Mouse (Mus musculus) kidney, adult 2 months (tissue): ENCODE measurements around the gene Kcnq2. TPM values are rescaled to one million over a fixed set of nuclear protein-coding genes. Genes with fewer than 3 reads are reported as not detected.

ENCODE experiments used
- DNase-seq: peaks from one replicate; pipeline ENCODE4 v3.0.0; 2021
- H3K27ac ChIP-seq: fragments of 200-500 bp; 2 replicates; pipeline ENCODE4 v1.5.1; 2012; ENCODE audit warnings: low read depth, low read length, control low read depth, inconsistent platforms; ENCODE audit not compliant: insufficient read depth
- H3K27me3 ChIP-seq: fragments of 200-500 bp; replicated peaks from 2 replicates; pipeline ENCODE4 v1.6.1; 2012; ENCODE audit warnings: mild to moderate bottlenecking, moderate library complexity, low read length, inconsistent platforms; ENCODE audit not compliant: control insufficient read depth, insufficient read depth
- H3K36me3 ChIP-seq: fragments of 200-500 bp; 2 replicates; pipeline ENCODE4 v1.6.1; 2012; ENCODE audit warnings: mild to moderate bottlenecking, moderate library complexity, low read length, inconsistent platforms; ENCODE audit not compliant: control insufficient read depth, insufficient read depth
- H3K4me1 ChIP-seq: fragments of 200-500 bp; 2 replicates; pipeline ENCODE4 v1.6.1; 2011; ENCODE audit warnings: low read length; ENCODE audit not compliant: control insufficient read depth, insufficient read depth
- H3K4me3 ChIP-seq: fragments of 200-500 bp; 2 replicates; pipeline ENCODE4 v1.5.1; 2011; ENCODE audit warnings: mild to moderate bottlenecking, low read depth, low read length, control low read depth; ENCODE audit not compliant: insufficient read depth
- CTCF ChIP-seq: fragments of 200-500 bp; conservative IDR thresholded peaks from 2 replicates; pipeline ENCODE4 v1.5.1; 2011; ENCODE audit warnings: low read depth, mild to moderate bottlenecking, control low read depth, low read length, moderate library complexity, mixed read lengths; ENCODE audit not compliant: insufficient read depth, insufficient read length
- POLR2A ChIP-seq: fragments of 200-500 bp; IDR thresholded peaks from one replicate; pipeline ENCODE4 v1.6.1; 2011; ENCODE audit warnings: low read depth, low read length, control low read depth
- whole genome bisulfite sequencing: fragments of 180-500 bp; shearing (Covaris S2); methylation state at CpG from one replicate; pipeline ENCODE4 v1.1.7; 2018; 5-methylcytosine and 5-hydroxymethylcytosine counted together
- polyA plus RNA-seq: library from polyadenylated mRNA; depleted of rRNA; stranded (reverse); fragments of >200 nt; gene quantifications from 2 replicates; pipeline ENCODE4 v1.2.3, GENCODE M21; 2012

Gene Kcnq2
- polyA plus RNA-seq, 1 experiment: 0.31 TPM

GRCm38 (mm10) chr2:181159091-181159514 lies 24.0 kb upstream of the Kcnq2 start:
- Histone ChIP-seq H3K36me3 (no peaks in the 10 kb centered on the region), H3K4me3 (no peak overlapping the region), H3K4me1 (no peaks in the 10 kb centered on the region), H3K27ac (no peak overlapping the region), H3K27me3 (no peaks in the 10 kb centered on the region)
- DNase-seq: no peak
- TF ChIP-seq POLR2A: no peak
- no peak for TF ChIP-seq CTCF
- WGBS: 47% methylated on average over 7 of the region's 7 CpGs

GRCm38 (mm10) chr2:181158471-181158870 lies 23.4 kb upstream of the Kcnq2 start:
- Histone ChIP-seq H3K27ac (no peak overlapping the region), H3K36me3 (no peaks in the 10 kb centered on the region), H3K4me3 (no peak overlapping the region), H3K27me3 (no peaks in the 10 kb centered on the region), H3K4me1 (no peaks in the 10 kb centered on the region)
- TF ChIP-seq POLR2A: no peak
- TF ChIP-seq CTCF: no peak
- DNase-seq: no peak
- WGBS: 78% methylated on average over 2 of the region's 2 CpGs

- Histone ChIP-seq H3K27me3 (no peaks in the 10 kb centered on the region), H3K36me3 (no peaks in the 10 kb centered on the region), H3K27ac (no peak overlapping the region), H3K4me1 (no peaks in the 10 kb centered on the region), H3K4me3 (no peak overlapping the region)
- no peak for DNase-seq
- TF ChIP-seq CTCF (no peak), POLR2A (no peak)
- WGBS: 77% methylated on average over 6 of the region's 6 CpGs
Observed at GRCm38 (mm10) chr2:181157716-181158302, 22.7 kb upstream of the Kcnq2 start.

- TF ChIP-seq POLR2A: no peak
- TF ChIP-seq CTCF: no peak
- no peaks in the 10 kb centered on the region for H3K27me3 ChIP-seq
- 80% methylated on average over 4 of the region's 4 CpGs for WGBS
- H3K36me3 ChIP-seq: no peaks in the 10 kb centered on the region
- no peak overlapping the region for H3K27ac ChIP-seq
- H3K4me3 ChIP-seq: no peak overlapping the region
- H3K4me1 ChIP-seq: no peaks in the 10 kb centered on the region
- DNase-seq: no peak
Observed at GRCm38 (mm10) chr2:181157180-181157579, 22.1 kb upstream of the Kcnq2 start.

GRCm38 (mm10) chr2:181156248-181157121 lies 21.4 kb upstream of the Kcnq2 start, which contains the start of gene Eef1a2:
Gene Eef1a2 (minus strand): TSS chr2:181157014.
- Histone ChIP-seq H3K27ac (no peak within 1 kb of the TSS), H3K4me3 (no peak within 1 kb of the TSS), H3K36me3 (no peaks in the 10 kb centered on the region), H3K27me3 (no peaks in the 10 kb centered on the region), H3K4me1 (no peaks in the 10 kb centered on the region)
- TF ChIP-seq POLR2A: no peak
- WGBS: 5% methylated on average over 55 of the region's 55 CpGs
- DNase-seq: no peak

GRCm38 (mm10) chr2:181155801-181156200 lies 20.7 kb upstream of the Kcnq2 start:
- H3K27me3 ChIP-seq: no peaks in the 10 kb centered on the region
- DNase-seq: no peak
- WGBS: 65% methylated on average over 4 of the region's 4 CpGs

GRCm38 (mm10) chr2:181154831-181155415 lies 19.8 kb upstream of the Kcnq2 start:
- Histone ChIP-seq H3K36me3 (no peaks in the 10 kb centered on the region), H3K4me1 (no peaks in the 10 kb centered on the region), H3K27ac (no peak overlapping the region), H3K4me3 (no peak overlapping the region), H3K27me3 (no peaks in the 10 kb centered on the region)
- no peak for TF ChIP-seq POLR2A
- 79% methylated on average over 8 of the region's 8 CpGs for WGBS
- no peak for DNase-seq

More at GRCm38 (mm10) chr2:181155801-181156200, 20.7 kb upstream of the Kcnq2 start:
- TF ChIP-seq POLR2A: no peak
- no peak for TF ChIP-seq CTCF
- Histone ChIP-seq H3K4me1 (no peaks in the 10 kb centered on the region), H3K36me3 (no peaks in the 10 kb centered on the region), H3K27ac (no peak overlapping the region), H3K4me3 (no peak overlapping the region)
